Mouse (Mus musculus): ENCODE results near the gene Lipo4.
"Not testable (repeated sequence)": the region's sequence is repeated elsewhere in the genome, so short reads cannot be mapped to it uniquely, and the experiment has no call there.

Gene Lipo4

DNA sequence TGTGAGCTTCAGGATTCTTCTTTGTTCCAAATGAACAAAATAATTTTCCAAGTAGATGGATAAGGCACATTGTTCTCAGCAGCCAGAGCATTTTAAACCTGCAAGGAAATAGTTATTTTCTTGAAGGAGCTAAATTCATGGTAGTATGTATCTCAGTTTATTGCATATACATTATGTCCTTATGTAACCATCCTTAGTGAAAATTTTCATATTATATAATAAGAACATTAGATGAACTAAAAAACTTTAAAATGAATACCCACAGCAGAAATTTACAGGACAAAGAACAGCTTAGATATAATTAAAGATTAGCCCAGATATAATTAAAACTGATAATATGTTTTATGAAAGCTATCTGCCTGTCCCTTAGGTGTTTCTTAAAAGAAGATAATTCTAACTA lies at the start of gene Lipo4:
Lipo4 (minus strand) TSS at position 101 of the 400 bp plus-strand sequence.
- no peak for DNase-seq

DNA sequence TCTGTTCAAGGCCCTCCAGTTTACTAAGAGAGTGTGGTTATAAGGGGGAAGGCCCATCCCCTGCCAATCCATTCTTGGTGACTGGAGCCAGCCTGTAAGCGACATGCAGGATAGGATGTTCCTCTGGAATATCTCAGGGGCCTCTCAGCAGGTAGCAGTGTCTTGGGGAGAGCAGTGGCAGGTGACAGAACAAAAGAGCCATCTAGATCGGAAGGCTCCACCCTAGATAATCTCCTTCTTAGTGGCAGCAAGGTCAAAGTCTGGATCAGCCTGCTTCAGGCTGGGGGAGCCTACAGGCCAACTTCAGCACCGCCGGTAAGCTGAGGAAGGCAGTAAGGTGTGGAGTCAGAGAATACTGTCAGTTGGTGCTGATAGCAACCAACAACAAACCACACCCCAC lies 61.2 kb downstream of the Lipo4 start:
- not testable (repeated sequence) for DNase-seq

DNA sequence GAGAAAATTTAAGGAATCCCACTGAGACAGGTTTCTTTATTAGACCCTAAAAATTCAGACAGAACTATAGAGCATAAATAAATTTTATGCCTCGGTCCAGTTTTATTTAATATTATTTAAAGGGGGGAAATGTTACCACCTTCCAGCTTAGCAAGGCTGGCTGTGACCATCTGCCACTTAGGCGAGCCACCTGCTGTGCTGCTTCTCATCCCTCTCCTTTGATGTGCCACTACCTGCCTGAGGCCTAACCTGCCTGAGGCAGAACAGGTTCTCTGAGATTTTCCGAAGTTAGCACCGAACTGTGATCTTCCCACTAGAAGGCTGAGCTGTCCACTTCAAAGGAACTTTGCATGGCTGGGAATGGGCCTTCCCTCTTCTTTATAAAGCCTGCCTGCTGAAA lies 63.9 kb downstream of the Lipo4 start:
- peak; percentile 11 for DNase-seq
